Mouse (Mus musculus) kidney, embryonic 15.5 days (tissue): ENCODE data around the gene Hgfac. TPM values are rescaled to one million over a fixed set of nuclear protein-coding genes. Genes with fewer than 3 reads are reported as not detected.

Source experiments
- ATAC-seq: fragments of 200-750 bp; cut with Nextera tagmentation; replicated peaks from 2 replicates; pipeline ENCODE4 v1.8.0; 2017; ENCODE audit warnings: moderate TSS enrichment; ENCODE audit not compliant: low FRiP score
- H3K27ac ChIP-seq: fragments of 300-500 bp; sonication (generic); 2 replicates; pipeline ENCODE4 v1.5.1; 2015; ENCODE audit warnings: mild to moderate bottlenecking, inconsistent platforms
- H3K27me3 ChIP-seq: fragments of 300-500 bp; sonication (generic); 2 replicates; pipeline ENCODE4 v1.6.1; 2015; ENCODE audit warnings: inconsistent platforms
- H3K36me3 ChIP-seq: fragments of 300-500 bp; sonication (generic); 2 replicates; pipeline ENCODE4 v1.6.1; 2015; ENCODE audit warnings: inconsistent platforms
- H3K4me1 ChIP-seq: fragments of 300-500 bp; sonication (generic); 2 replicates; pipeline ENCODE4 v1.6.1; 2015; ENCODE audit warnings: inconsistent platforms
- H3K4me2 ChIP-seq: fragments of 300-500 bp; sonication (generic); 2 replicates; pipeline ENCODE4 v1.6.1; 2015; ENCODE audit warnings: moderate library complexity, mild to moderate bottlenecking, inconsistent platforms
- H3K4me3 ChIP-seq: fragments of 300-500 bp; sonication (generic); replicated peaks from 2 replicates; pipeline ENCODE4 v1.5.1; 2015; ENCODE audit warnings: mild to moderate bottlenecking, inconsistent platforms
- H3K9ac ChIP-seq: fragments of 300-500 bp; sonication (generic); 2 replicates; pipeline ENCODE4 v1.6.1; 2015; ENCODE audit warnings: mild to moderate bottlenecking, inconsistent platforms
- H3K9me3 ChIP-seq: fragments of 300-500 bp; sonication (generic); replicated peaks from 2 replicates; pipeline ENCODE4 v1.6.1; 2016; ENCODE audit warnings: inconsistent platforms
- WGBS: fragments of 180-500 bp; shearing (Covaris S2); methylation state at CpG from one replicate; pipeline ENCODE4 v1.1.7; 2015; ENCODE audit warnings: mixed read lengths; 5-methylcytosine and 5-hydroxymethylcytosine counted together
- polyA plus RNA-seq: library from polyadenylated mRNA; unstranded; fragments of >200 nt; fragmentation: Nextera tagmentation; extraction: Ambion mirVana; gene quantifications from 2 replicates; pipeline ENCODE4 v1.2.1, GENCODE M21; 2015

The Hgfac gene
- polyA plus RNA-seq, 1 experiment from 2014 or later = 2.6 TPM

DNA sequence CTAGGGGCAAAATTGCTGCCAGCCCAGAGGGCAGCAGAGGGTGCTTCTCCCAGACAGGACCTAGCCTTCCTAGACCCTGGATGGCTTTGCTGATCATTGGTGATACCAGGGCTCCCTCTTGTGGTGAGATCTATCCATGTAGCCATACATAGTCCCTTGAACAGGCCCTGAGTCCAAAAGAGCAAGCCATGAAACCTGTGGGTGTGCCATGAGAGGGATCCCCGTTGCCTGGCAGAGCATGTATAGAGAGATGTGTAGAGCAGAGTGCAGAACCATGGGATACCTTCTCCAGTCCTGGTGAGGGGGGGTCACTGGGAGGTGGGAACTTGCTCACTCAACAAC lies 1.8 kb downstream of the Hgfac start:
- WGBS = 24% methylated on average over 1 of the region's 1 CpGs
- H3K27me3 ChIP-seq = no peaks in the 10 kb centered on the region
- H3K9ac ChIP-seq = no peak overlapping the region
- no peak overlapping the region for H3K4me2 ChIP-seq
- no peak overlapping the region for H3K4me3 ChIP-seq
- H3K9me3 ChIP-seq = no peaks in the 10 kb centered on the region
- H3K4me1 ChIP-seq = peaks cover 21% of the 10 kb centered on the region
- ATAC-seq = peak; percentile 73; the same call in 1 of the 2 replicates
- H3K36me3 ChIP-seq = no peaks in the 10 kb centered on the region
- H3K27ac ChIP-seq = no peak overlapping the region

DNA sequence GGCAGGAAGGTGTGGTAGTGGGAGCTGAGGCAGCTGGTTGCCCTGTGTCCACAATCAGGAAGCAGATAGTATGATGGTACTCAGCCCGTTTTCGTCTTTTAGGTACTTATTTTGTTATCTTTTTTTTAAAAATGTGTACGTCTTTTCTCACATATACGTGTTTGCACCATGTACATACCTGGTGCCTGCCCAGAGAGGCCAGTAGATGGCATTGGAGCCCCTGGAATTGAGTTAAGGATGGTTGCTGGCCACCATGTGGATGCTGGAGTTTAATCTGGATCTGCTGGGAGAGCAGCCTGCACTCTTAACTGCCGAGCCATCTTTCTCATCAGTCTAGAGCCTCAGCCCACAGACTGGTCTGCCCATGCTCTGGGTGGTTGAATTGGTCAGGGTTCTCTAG lies 9.2 kb downstream of the Hgfac start:
- 77% methylated on average over 5 of the region's 5 CpGs for WGBS
- Histone ChIP-seq H3K9ac (no peak overlapping the region), H3K27ac (no peak overlapping the region), H3K27me3 (peaks cover 7% of the 10 kb centered on the region; the same call in 1 of the 2 replicates), H3K4me2 (no peak overlapping the region), H3K9me3 (no peaks in the 10 kb centered on the region), H3K4me3 (no peak overlapping the region), H3K4me1 (no peaks in the 10 kb centered on the region), H3K36me3 (no peaks in the 10 kb centered on the region)
- ATAC-seq = no peak

- no peak overlapping the region for H3K4me3 ChIP-seq
- H3K27ac ChIP-seq = no peak overlapping the region
- no peak for ATAC-seq
- H3K36me3 ChIP-seq = no peaks in the 10 kb centered on the region
- no peaks in the 10 kb centered on the region for H3K9me3 ChIP-seq
- H3K4me1 ChIP-seq = peaks cover 13% of the 10 kb centered on the region
- no peak overlapping the region for H3K4me2 ChIP-seq
- 91% methylated on average over 3 of the region's 3 CpGs for WGBS
- no peak overlapping the region for H3K9ac ChIP-seq
- peaks cover 43% of the 10 kb centered on the region for H3K27me3 ChIP-seq
These were observed 13.3 kb downstream of the Hgfac start for GRCm38 (mm10) chr5:35054628-35055027.

GRCm38 (mm10) chr5:35055076-35055475 lies 13.8 kb downstream of the Hgfac start:
- no peak for ATAC-seq
- Histone ChIP-seq H3K4me2 (no peak overlapping the region), H3K9me3 (no peaks in the 10 kb centered on the region), H3K36me3 (no peaks in the 10 kb centered on the region), H3K4me1 (peaks cover 13% of the 10 kb centered on the region), H3K4me3 (no peak overlapping the region), H3K27me3 (peaks cover 45% of the 10 kb centered on the region), H3K9ac (no peak overlapping the region), H3K27ac (no peak overlapping the region)
- WGBS = 78% methylated on average over 12 of the region's 12 CpGs

- Histone ChIP-seq H3K4me3 (peak within 1 kb of the TSS; percentile 61), H3K36me3 (no peaks in the 10 kb centered on the region), H3K27me3 (peaks cover 45% of the 10 kb centered on the region), H3K27ac (no peak within 1 kb of the TSS), H3K4me1 (peaks cover 13% of the 10 kb centered on the region), H3K9me3 (no peaks in the 10 kb centered on the region), H3K9ac (peak within 1 kb of the TSS; percentile 46), H3K4me2 (peak within 1 kb of the TSS; percentile 98)
- peak; percentile 86 for ATAC-seq
- under 1% methylated on average over 64 of the region's 74 CpGs for WGBS
These were observed 15.5 kb downstream of the Hgfac start, which contains the start of gene Dok7 for GRCm38 (mm10) chr5:35056604-35057432. Gene Dok7, plus strand, starts transcription at chr5:35056766.

DNA sequence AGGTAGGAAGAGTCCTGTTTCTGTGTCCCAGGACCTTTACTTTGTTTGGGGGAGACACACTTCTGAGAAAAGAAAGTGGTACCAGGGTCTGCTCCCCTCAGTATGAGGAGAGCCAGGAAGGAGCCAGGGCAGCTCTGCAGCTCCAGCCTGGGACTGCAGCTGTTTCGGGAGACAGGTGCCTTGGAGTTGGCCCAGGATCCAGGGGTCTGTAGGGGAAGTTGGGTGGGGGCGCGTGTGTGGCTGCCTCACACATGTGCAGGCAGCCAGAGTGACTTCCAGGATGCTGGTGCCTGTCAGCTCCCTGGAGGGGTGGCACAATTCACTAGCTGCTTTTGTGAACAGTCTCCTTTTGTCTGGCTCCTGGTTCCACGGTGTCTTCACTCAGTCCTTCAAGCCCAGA lies 16.3 kb downstream of the Hgfac start:
- Histone ChIP-seq H3K9ac (no peak overlapping the region), H3K4me2 (peak overlapping the region; percentile 98), H3K9me3 (no peaks in the 10 kb centered on the region), H3K36me3 (no peaks in the 10 kb centered on the region), H3K4me1 (peaks cover 13% of the 10 kb centered on the region), H3K27me3 (peaks cover 45% of the 10 kb centered on the region), H3K4me3 (peak overlapping the region; percentile 61), H3K27ac (no peak overlapping the region)
- ATAC-seq = no peak
- 38% methylated on average over 4 of the region's 4 CpGs for WGBS

- no peaks in the 10 kb centered on the region for H3K9me3 ChIP-seq
- H3K4me2 ChIP-seq = no peak overlapping the region
- peaks cover 45% of the 10 kb centered on the region for H3K27me3 ChIP-seq
- ATAC-seq = no peak
- H3K27ac ChIP-seq = no peak overlapping the region
- no peak overlapping the region for H3K4me3 ChIP-seq
- no peak overlapping the region for H3K9ac ChIP-seq
- WGBS = 71% methylated on average over 1 of the region's 1 CpGs
- peaks cover 13% of the 10 kb centered on the region for H3K4me1 ChIP-seq
- no peaks in the 10 kb centered on the region for H3K36me3 ChIP-seq
These were observed 16.9 kb downstream of the Hgfac start for GRCm38 (mm10) chr5:35058216-35058615.

DNA sequence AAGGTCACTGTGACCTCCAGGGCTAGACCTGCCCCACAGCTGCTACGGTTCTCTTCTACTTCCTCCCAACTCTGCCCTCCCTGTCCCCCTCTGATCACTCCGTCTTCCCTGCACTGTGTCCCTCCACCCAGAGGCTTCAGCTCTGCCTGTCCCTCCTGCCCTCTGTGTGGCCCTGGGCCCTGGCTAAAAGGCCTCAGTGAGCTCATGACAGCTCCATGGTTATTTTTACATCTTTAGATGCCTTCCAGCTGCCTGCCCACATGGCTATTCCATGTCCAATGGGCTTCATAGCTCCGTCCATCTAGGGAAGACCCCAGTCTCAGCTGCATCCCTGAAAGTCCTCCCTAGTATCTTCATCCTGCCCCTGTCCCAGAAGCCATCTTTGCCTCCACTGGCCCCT lies 18.8 kb downstream of the Hgfac start:
- no peak for ATAC-seq
- no peaks in the 10 kb centered on the region for H3K36me3 ChIP-seq
- peaks cover 13% of the 10 kb centered on the region for H3K4me1 ChIP-seq
- no peak overlapping the region for H3K4me2 ChIP-seq
- 53% methylated on average over 3 of the region's 3 CpGs for WGBS
- no peak overlapping the region for H3K27ac ChIP-seq
- no peak overlapping the region for H3K9ac ChIP-seq
- H3K9me3 ChIP-seq = no peaks in the 10 kb centered on the region
- no peak overlapping the region for H3K4me3 ChIP-seq
- peaks cover 38% of the 10 kb centered on the region for H3K27me3 ChIP-seq

DNA sequence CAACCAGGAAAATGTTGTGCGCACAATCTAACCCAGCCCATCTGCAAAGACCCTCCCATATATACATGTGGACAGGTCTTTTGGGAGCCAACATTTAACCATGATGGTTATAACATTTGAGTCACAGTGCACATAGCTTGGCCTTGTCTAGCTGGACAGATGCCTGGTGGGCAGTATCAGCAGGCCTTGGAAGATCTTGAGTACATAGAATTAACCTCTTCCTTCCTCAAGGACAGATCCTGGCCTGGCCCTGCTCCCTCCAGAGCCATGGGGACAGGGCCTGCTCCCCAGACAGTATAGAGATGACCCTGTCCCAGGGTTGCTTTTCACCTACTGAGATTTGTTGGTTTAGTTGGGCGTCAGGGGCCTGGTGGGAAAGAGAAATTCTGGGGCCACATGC lies 28.5 kb downstream of the Hgfac start:
- Histone ChIP-seq H3K27ac (no peak overlapping the region), H3K9me3 (no peaks in the 10 kb centered on the region), H3K27me3 (no peaks in the 10 kb centered on the region), H3K4me1 (no peaks in the 10 kb centered on the region), H3K36me3 (no peaks in the 10 kb centered on the region), H3K9ac (no peak overlapping the region), H3K4me2 (no peak overlapping the region), H3K4me3 (no peak overlapping the region)
- ATAC-seq = no peak
- WGBS = 87% methylated on average over 2 of the region's 2 CpGs

DNA sequence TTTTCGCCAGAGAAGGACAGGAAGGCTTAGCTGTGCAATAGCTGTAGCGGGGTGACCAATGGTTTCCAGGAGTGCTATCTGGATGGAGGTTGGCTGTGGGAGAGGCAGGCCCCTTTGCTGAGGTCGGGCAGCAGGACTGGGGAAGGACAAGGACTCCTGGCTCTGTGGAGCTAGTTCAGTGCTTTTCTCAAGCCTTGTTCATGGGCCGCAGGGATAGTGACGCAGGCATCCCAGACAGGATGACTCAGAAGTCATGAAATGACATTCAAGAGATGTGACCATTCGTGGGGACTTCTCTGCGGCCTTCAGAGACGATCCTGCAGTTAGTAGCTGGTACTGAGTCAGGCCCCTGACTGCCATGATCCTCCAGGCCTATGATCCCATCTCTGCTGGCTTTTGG lies 29.0 kb downstream of the Hgfac start:
- 85% methylated on average over 8 of the region's 8 CpGs for WGBS
- no peaks in the 10 kb centered on the region for H3K27me3 ChIP-seq
- ATAC-seq = no peak

DNA sequence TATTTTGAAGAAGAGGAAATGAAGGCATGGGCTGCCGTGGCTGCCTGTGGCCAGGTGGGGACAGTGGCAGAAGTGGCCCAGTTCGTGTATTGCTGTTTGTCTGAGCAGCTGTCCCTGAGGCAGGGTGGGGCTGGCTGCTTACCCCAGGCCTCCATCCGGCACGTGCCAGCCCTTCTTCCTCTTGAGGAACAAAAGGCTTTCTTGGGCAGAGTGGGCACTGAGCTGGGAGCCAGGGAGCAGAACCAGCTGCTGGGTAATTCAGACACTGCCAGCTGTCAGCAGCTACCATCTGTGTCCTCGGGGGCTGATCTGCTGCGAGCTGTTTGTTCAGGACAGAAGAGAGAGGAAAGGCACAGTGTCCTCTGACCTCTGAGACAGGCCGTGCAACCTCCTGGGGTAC lies 29.6 kb downstream of the Hgfac start:
- 46% methylated on average over 7 of the region's 7 CpGs for WGBS
- Histone ChIP-seq H3K27me3 (no peaks in the 10 kb centered on the region), H3K9me3 (no peaks in the 10 kb centered on the region), H3K36me3 (no peaks in the 10 kb centered on the region), H3K9ac (no peak overlapping the region), H3K4me3 (no peak overlapping the region), H3K4me1 (no peaks in the 10 kb centered on the region), H3K27ac (no peak overlapping the region), H3K4me2 (no peak overlapping the region)
- ATAC-seq = no peak

More for the DNA sequence above, 29.0 kb downstream of the Hgfac start:
- Histone ChIP-seq H3K9me3 (no peaks in the 10 kb centered on the region), H3K9ac (no peak overlapping the region), H3K4me2 (no peak overlapping the region), H3K36me3 (no peaks in the 10 kb centered on the region), H3K4me3 (no peak overlapping the region), H3K4me1 (no peaks in the 10 kb centered on the region), H3K27ac (no peak overlapping the region)

- no peak overlapping the region for H3K4me3 ChIP-seq
- 90% methylated on average over 6 of the region's 6 CpGs for WGBS
- no peaks in the 10 kb centered on the region for H3K4me1 ChIP-seq
- H3K36me3 ChIP-seq = no peaks in the 10 kb centered on the region
- H3K9ac ChIP-seq = no peak overlapping the region
- no peaks in the 10 kb centered on the region for H3K9me3 ChIP-seq
- no peak for ATAC-seq
- H3K27me3 ChIP-seq = no peaks in the 10 kb centered on the region
- H3K27ac ChIP-seq = no peak overlapping the region
- no peak overlapping the region for H3K4me2 ChIP-seq
These were observed 30.5 kb downstream of the Hgfac start for GRCm38 (mm10) chr5:35071855-35072254.

DNA sequence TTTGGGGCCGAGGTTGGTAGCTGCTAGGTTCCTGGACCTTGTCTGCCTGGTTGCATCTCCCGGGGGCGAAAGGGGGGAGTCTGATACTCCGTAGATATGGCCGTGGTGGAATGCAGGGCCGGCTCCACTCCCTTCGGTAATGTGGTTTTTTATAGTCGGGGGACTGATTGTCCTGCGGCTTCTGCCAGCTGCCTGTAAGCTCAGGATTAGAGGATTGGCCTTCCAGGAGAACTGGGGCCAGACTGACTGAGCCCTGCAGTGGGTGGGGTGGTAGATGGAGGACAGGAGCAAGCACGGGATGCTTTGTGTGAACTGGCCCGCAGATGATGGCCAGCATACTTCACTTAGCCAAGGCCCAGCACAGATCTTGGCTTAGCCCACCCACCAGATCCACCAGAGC lies 31.9 kb downstream of the Hgfac start:
- no peaks in the 10 kb centered on the region for H3K9me3 ChIP-seq
- WGBS = 76% methylated on average over 11 of the region's 11 CpGs
- no peak overlapping the region for H3K9ac ChIP-seq
- no peaks in the 10 kb centered on the region for H3K27me3 ChIP-seq
- H3K4me2 ChIP-seq = no peak overlapping the region
- H3K27ac ChIP-seq = no peak overlapping the region
- H3K4me3 ChIP-seq = no peak overlapping the region
- H3K36me3 ChIP-seq = no peaks in the 10 kb centered on the region
- no peaks in the 10 kb centered on the region for H3K4me1 ChIP-seq
- no peak for ATAC-seq
